Mouse (Mus musculus) adrenal gland, postnatal 36 days (tissue): ENCODE measurements around the gene Mgarp. TPM values are rescaled to one million over a fixed set of nuclear protein-coding genes. Genes with fewer than 3 reads are reported as not detected.
A peak's percentile ranks its signal among the peaks of the same experiment; 100 is the strongest.

Experiments used
- DNase-seq, 2 experiments: peaks; one replicate each; pipeline ENCODE4 v3.0.0; 2021; ENCODE audit warnings: mixed read lengths in 1 of 2
- total RNA-seq, 2 experiments: library from RNA; stranded (reverse); gene quantifications; 2 replicates each; pipeline ENCODE4 v1.2.3; 2021

The Mgarp gene
- total RNA-seq, 2 experiments from 2014 or later: 736 to 1,311 TPM

DNA sequence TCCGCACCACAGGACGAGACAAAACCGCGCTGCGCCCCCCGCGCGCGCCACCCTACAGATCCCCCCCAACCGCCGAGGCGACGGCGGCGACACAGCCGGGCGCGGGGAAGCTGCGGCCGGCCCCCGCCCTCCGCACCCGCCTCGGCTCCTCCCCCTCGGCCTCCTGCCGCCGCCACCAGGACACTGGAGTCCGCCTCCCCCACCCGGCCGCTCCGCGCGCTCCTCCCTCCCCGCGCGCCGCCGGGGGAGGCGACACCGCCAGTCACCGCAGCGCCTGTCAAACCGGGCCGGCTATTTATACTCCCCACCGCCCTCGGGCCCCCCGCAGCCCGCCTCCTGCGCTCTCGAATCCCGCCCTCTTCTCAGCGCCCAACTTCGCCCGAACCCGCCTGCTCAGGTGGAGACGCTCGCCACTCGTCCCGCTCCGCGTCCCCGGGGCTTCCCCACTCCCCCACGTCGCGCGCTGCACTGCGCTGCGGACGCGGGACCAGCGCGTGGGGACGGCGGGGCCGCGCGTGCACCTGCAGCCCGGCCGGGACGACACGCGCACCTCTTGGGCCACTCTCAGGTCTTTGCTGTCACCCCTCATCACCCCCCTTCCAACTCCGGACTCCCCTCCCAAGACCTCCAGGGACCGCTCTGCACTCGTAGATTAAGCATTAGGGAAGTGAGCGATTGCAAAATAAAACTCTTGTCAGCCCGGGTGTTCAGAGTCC, 55.8 kb downstream of the Mgarp start, which contains the start of gene Elf2:
Gene Elf2 (minus strand): TSS at position 112 of the 716 bp plus-strand sequence.
- DNase-seq: peak; percentile 95 to 98

GRCm38 (mm10) chr3:51339734-51340551, 56.6 kb downstream of the Mgarp start:
- DNase-seq: peak; percentile 58 to 71

- no peak for DNase-seq
These were observed 57.2 kb downstream of the Mgarp start for GRCm38 (mm10) chr3:51339378-51339733.

Other genes with a start within 250 kb of the Mgarp start
- gene Noct, start 172.3 kb downstream of the Mgarp start, total RNA-seq: 10 to 100 TPM; 18.4 to 31.1 TPM
- 100 to 1,000 TPM in 1 of 2 experiments, 10 to 100 TPM in 1; 88.9 to 109 TPM for gene Elf2, start 56.1 kb downstream of the Mgarp start, total RNA-seq
- 100 to 1,000 TPM; 743 to 842 TPM for gene Ndufc1, start 12.2 kb upstream of the Mgarp start, total RNA-seq
- gene Naa15, start 18.4 kb upstream of the Mgarp start, total RNA-seq: 10 to 100 TPM; 54.2 to 54.9 TPM
- 10 to 100 TPM; 15.8 to 17.8 TPM for gene Rab33b, start 87.2 kb upstream of the Mgarp start, total RNA-seq
- gene Setd7, start 164.1 kb upstream of the Mgarp start, total RNA-seq: 10 to 100 TPM; 50.6 to 52.8 TPM